Mouse (Mus musculus) bone marrow, adult 2 months (tissue): ENCODE results near the gene Klk11. TPM values are rescaled to one million over a fixed set of nuclear protein-coding genes. Genes with fewer than 3 reads are reported as not detected.
A peak's percentile ranks its signal among the peaks of the same experiment; 100 is the strongest.

Experiments used
- H3K27ac ChIP-seq: fragments of 200-500 bp; 2 replicates; pipeline ENCODE4 v1.5.1; 2012; ENCODE audit warnings: low read depth, mild to moderate bottlenecking, control low read depth, inconsistent platforms, low read length; ENCODE audit not compliant: control insufficient read depth, poor library complexity, insufficient read depth
- H3K4me1 ChIP-seq: fragments of 200-500 bp; 2 replicates; pipeline ENCODE4 v1.6.1; 2011; ENCODE audit warnings: low read length; ENCODE audit not compliant: control insufficient read depth, insufficient read depth
- H3K4me3 ChIP-seq: fragments of 200-500 bp; replicated peaks from 2 replicates; pipeline ENCODE3; 2011; ENCODE audit warnings: mild to moderate bottlenecking, low read depth, low read length, control low read depth; ENCODE audit not compliant: control insufficient read depth
- CTCF ChIP-seq: fragments of 200-500 bp; IDR thresholded peaks from 2 replicates; pipeline ENCODE4 v1.5.1; 2011; ENCODE audit warnings: low read length, control low read depth; ENCODE audit not compliant: control insufficient read depth, insufficient read depth
- POLR2A ChIP-seq: fragments of 200-500 bp; IDR thresholded peaks from 2 replicates; pipeline ENCODE4 v1.6.1; 2011; ENCODE audit warnings: low read depth, mild to moderate bottlenecking, control low read depth, low read length, borderline replicate concordance; ENCODE audit not compliant: control insufficient read depth
- WGBS: fragments of 180-500 bp; shearing (Covaris S2); methylation state at CpG from one replicate; pipeline ENCODE4 v1.1.7; 2018; 5-methylcytosine and 5-hydroxymethylcytosine counted together
- polyA plus RNA-seq: library from polyadenylated mRNA; stranded (reverse); fragments of >200 nt; gene quantifications from 2 replicates; pipeline ENCODE4 v1.2.4, GENCODE M21; 2011; ENCODE audit warnings: low replicate concordance; ENCODE audit not compliant: missing spikeins, insufficient read depth, insufficient read length

Klk11 gene
- polyA plus RNA-seq, 1 experiment: not detected

DNA sequence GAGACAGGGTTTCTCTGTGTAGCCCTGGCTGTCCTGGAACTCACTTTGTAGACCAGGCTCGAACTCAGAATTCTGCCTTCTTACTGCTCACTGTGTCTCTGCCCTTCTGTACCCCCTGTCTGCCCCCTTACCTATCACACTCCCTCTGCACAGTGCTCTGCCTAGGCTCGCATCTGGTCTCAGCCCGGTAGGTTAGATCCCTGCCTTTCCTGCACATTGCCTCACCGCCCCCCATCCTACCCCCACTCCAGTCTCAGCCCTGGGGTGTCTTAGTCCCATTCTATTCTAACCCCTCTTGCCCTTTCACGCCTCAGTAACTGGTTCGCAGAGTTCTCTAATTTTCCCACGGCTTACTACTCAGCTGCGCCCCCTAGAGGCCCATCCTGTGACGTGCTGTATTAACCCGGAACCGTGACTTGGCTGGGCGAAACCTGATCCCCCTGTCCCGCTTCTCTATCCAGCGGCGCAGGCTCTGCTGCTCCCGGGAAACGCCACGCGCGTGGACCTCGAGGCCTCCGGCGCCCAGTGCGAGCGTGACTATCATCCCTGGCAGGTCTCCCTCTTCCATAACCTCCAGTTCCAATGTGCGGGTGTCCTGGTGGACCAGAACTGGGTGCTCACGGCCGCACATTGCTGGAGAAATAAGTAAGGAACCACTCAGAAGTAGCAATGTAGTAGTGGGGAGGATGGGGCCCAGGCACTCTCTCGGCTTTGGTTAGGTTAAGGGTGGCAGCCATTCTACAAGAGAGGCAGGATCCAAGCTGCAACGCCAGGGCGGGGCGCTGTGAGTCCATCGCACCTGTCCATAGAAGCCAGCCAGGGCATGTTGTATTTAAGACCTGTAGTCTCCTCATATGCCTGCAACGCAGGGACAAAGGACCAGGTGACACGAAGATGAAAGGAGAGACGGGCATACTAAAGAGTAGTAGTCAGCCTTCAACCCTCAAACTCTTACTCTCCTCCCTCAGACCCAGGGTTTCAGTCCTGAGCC lies 8.2 kb downstream of the Klk11 start:
- no peak overlapping the region for H3K4me3 ChIP-seq
- TF ChIP-seq POLR2A: no peak
- TF ChIP-seq CTCF: peak; percentile 69
- 8% methylated on average over 36 of the region's 36 CpGs for WGBS
- H3K4me1 ChIP-seq: no peaks in the 10 kb centered on the region
- no peak overlapping the region; the same call in 1 of the 2 replicates for H3K27ac ChIP-seq

GRCm38 (mm10) chr7:43785286-43785685 lies 10.9 kb downstream of the Klk11 start:
- H3K27ac ChIP-seq: no peak overlapping the region
- no peak for TF ChIP-seq CTCF
- TF ChIP-seq POLR2A: no peak
- WGBS: 71% methylated on average over 1 of the region's 1 CpGs
- H3K4me1 ChIP-seq: no peaks in the 10 kb centered on the region
- no peak overlapping the region for H3K4me3 ChIP-seq

DNA sequence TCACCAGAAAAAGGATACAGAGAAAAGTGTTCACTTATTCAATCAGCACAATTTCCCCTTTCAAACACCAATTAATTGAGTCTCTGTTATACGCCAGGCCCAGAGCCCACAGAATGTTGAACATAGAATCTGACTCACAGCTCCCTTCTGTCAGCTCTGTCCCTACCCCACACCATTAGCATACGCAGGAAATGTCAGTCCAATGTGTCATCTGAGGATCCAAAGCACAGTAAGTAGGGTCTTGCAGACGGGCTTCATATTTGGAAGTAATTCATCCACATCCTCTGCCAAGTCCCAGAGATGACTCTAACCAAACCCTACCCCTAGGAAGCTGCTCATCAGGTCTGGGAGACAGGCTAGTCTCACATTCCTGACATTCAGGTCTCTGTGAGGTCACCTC lies 13.7 kb downstream of the Klk11 start:
- TF ChIP-seq POLR2A: no peak
- TF ChIP-seq CTCF: no peak
- Histone ChIP-seq H3K4me3 (no peak overlapping the region), H3K27ac (no peak overlapping the region), H3K4me1 (no peaks in the 10 kb centered on the region)
- 68% methylated on average over 3 of the region's 3 CpGs for WGBS

DNA sequence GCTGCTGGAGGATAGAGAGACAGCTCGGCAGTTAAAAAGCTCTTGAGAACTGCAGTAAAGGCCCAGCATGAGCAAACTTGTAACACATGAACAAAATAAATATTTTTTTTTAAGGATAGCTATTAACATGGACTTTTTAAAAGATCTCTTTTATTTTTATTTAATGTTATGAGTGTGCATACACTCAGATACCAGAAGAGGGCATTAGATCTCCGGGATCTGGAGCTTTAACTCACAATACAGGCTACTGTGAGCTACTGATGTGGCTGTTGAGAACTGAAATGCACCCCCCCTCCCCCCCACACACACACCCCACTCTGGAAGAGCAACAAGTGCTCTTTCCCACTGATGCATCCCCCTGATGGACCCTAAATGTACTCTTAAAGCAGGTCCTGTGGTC lies 14.9 kb downstream of the Klk11 start:
- Histone ChIP-seq H3K27ac (no peak overlapping the region), H3K4me1 (no peaks in the 10 kb centered on the region), H3K4me3 (no peak overlapping the region)
- WGBS: 56% methylated on average over 2 of the region's 2 CpGs
- TF ChIP-seq CTCF (no peak), POLR2A (no peak)

- TF ChIP-seq CTCF: no peak
- no peak for TF ChIP-seq POLR2A
- no peak within 1 kb of the TSS for H3K27ac ChIP-seq
- 66% methylated on average over 7 of the region's 7 CpGs for WGBS
- H3K4me1 ChIP-seq: no peaks in the 10 kb centered on the region; the same call in 1 of the 2 replicates
- H3K4me3 ChIP-seq: no peak within 1 kb of the TSS
These were observed 17.2 kb downstream of the Klk11 start, which contains the start of gene Klk9 for GRCm38 (mm10) chr7:43791591-43791990. Klk9 (plus strand) TSS chr7:43791891.

DNA sequence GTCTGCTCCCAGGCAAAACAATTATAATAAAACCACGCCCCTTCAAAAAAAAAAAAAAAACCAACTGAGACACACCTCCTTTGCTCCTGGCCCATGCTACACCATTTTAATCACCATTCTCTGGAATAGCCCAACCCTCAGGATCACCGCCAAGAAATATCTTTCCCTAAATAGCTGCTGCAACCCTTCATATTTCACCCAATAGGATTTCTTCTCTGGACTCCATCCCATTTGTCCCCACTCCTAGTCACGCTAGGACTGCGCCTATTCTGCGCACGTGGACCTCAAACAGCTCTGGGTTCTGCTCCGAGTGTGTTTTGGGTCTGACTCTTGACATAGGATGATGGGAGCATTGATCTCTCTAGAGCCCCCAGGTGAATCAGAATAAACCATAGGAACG lies 22.0 kb downstream of the Klk11 start:
- H3K4me3 ChIP-seq: no peak overlapping the region
- no peak for TF ChIP-seq CTCF
- no peak for TF ChIP-seq POLR2A
- no peaks in the 10 kb centered on the region; the same call in 1 of the 2 replicates for H3K4me1 ChIP-seq
- H3K27ac ChIP-seq: no peak overlapping the region
- WGBS: 29% methylated on average over 8 of the region's 8 CpGs

DNA sequence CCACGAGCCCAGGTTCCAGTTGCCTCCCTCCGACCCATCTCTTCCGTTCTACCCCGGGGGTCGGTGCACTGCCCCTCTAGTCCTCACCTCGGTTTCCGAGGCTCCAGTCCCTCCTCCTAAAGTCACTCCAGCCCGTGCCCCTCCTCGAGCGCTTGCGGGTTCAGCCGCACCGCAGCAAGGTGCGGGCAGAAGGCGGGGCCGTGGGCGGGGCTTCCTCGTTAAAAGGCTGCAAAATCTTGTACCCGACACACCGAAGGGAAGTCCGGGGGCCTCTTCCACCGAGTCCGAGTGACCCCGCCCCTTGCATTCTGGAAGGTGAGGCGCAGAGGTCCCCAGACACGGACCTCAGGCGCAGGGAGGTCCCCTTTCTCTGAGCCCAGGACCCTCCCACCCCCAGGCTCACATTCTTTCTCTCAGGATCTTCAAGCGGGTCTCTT lies 22.9 kb downstream of the Klk11 start, which contains the start of gene Klk8:
Gene Klk8, plus strand, starts transcription at position 245 of the 437 bp plus-strand sequence.
- no peak within 1 kb of the TSS for H3K27ac ChIP-seq
- under 1% methylated on average over 28 of the region's 28 CpGs for WGBS
- H3K4me1 ChIP-seq: no peaks in the 10 kb centered on the region; the same call in 1 of the 2 replicates
- peak within 1 kb of the TSS; percentile 33 for H3K4me3 ChIP-seq
- no peak for TF ChIP-seq CTCF

DNA sequence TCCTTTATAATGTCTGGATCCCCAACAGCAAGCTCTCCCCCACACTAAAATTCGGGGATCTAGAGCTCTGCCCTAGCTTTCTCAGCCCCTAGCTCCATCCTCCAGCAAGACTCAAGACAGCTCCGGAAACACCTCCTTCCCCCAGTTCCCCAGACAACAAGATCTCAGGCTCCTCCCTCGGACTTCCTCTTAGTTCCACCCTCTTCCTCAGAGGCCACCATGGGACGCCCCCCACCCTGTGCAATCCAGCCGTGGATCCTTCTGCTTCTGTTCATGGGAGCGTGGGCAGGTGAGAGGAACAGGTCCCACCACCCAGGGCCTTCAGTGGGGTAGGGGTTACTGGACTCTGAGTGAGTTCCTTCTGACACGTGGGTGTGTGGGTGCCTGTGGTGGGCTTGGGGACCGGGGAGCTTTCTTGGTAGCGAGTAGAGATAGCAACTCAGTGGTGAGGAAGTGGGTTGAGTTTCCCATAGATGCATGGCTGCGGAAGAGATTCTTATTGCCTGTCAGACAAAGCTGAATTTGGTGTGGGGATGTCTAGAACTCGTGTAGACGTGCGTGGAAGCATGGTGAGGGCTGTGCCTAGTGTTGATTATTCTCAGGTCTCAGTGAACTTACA lies 23.5 kb downstream of the Klk11 start:
- Histone ChIP-seq H3K4me1 (no peaks in the 10 kb centered on the region; the same call in 1 of the 2 replicates), H3K27ac (no peak overlapping the region), H3K4me3 (no peak overlapping the region)
- WGBS: 6% methylated on average over 13 of the region's 13 CpGs
- TF ChIP-seq CTCF (no peak), POLR2A (no peak)
